Mouse (Mus musculus) kidney, adult 11 months (tissue): ENCODE data around the gene Olfr615.
"Not testable (repeated sequence)": the region's sequence is repeated elsewhere in the genome, so short reads cannot be mapped to it uniquely, and the experiment has no call there.

Experiments used
- DNase-seq: peaks from one replicate; pipeline ENCODE4 v3.0.0; 2022

Gene Olfr615

DNA sequence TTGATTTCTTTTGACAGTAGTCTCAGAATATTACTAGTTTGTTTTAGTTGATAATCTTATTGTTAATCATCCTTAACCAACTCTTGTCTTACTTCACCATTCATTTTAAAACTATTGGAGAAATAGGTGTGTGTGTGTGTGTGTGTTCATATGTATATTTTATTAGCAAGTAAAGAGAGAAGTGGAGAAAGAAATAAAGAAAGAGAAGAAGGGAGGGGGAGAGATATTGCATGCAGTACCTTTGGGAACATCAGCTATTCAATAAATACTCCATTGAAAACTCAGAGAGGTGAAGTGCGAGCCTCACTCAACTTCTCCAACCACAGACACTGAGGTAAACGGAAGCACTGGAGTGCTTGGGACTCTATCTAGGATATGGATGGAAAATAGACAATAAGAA is at the start of gene Olfr615:
Olfr615 (plus strand) TSS at position 301 of the 400 bp plus-strand sequence.
- no peak for DNase-seq

- DNase-seq = no peak
Measured at GRCm38 (mm10) chr7:103512022-103512421, 43.9 kb upstream of the Olfr615 start, which contains the start of gene Olfr610. TSS of gene Olfr610 (minus strand) at chr7:103512122.

DNA sequence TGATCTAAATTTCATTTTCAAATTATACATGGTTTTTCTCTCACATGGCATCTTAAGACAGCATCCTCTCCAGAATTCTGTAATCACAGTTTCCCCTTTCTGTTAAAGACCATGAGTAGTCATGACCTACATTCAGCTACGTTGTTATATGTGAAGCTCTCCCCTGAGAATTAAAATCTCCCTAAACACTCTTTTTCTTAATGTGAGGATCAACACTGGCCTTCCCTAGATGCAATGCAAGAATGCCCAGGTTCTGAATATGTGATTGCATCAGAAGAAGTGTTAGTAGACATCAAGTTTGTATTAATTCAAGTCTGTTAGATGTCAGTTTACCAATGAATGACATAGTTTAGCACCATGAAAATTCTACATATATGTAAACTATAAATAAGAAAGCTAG is 35.1 kb upstream of the Olfr615 start, which contains the start of gene Olfr611:
Olfr611 (minus strand) TSS at position 101 of the 400 bp plus-strand sequence.
- DNase-seq = not testable (repeated sequence)

GRCm38 (mm10) chr7:103542617-103543016 is 13.3 kb upstream of the Olfr615 start, which contains the start of gene Olfr612:
TSS of gene Olfr612 (minus strand) at chr7:103542717.
- DNase-seq = not testable (repeated sequence)

GRCm38 (mm10) chr7:103547774-103548173 is 8.1 kb upstream of the Olfr615 start, which contains the start of gene Olfr613:
TSS of gene Olfr613 (plus strand) at chr7:103548074.
- no peak for DNase-seq

DNA sequence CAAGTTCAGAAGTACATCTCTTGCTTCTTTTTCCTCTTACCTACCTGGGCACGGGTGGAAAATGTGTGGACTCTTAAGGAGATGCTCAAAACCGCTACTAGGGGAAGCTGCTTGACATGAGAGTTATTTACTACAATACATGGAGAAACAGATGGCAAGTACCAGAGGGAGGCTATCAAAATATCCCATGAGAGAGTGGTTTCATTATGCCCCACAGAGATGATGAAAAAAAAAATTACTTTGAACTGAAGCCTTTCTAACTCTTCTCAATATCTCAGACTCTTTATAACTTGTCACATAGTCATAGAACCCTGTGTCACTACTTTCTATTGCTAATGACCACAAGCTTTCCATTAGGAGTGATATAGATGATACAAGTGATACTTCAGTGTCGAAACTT is 13.2 kb downstream of the Olfr615 start, which contains the start of gene Olfr616:
Olfr616 (minus strand) TSS at position 101 of the 400 bp plus-strand sequence.
- no peak for DNase-seq

GRCm38 (mm10) chr7:103572761-103573160 is 16.9 kb downstream of the Olfr615 start, which contains the start of gene Olfr617:
TSS of gene Olfr617 (plus strand) at chr7:103573061.
- no peak for DNase-seq

GRCm38 (mm10) chr7:103589803-103590202 is 33.9 kb downstream of the Olfr615 start, which contains the start of gene Olfr618:
TSS of gene Olfr618 (plus strand) at chr7:103590103.
- DNase-seq = no peak

DNA sequence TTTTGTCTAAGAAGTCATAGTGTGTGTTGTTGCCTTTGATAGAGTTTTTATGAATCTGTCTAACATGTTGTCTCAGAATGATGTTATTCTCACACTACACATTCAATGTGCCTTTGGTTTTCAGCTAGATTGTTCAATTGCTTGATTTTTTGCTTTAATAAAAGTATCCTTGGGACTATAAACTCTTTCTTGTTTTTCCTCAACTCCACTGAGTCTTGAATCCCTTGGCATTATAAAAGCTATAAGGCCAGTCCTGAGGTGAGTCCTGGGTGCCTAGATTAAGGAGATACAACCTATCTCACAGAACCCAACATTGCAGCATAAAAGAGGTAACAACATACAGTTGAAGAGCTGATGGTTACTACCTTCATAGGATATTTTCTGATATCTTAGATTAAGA is 44.4 kb downstream of the Olfr615 start, which contains the start of gene Olfr619:
Olfr619 (plus strand) TSS at position 301 of the 400 bp plus-strand sequence.
- no peak for DNase-seq

DNA sequence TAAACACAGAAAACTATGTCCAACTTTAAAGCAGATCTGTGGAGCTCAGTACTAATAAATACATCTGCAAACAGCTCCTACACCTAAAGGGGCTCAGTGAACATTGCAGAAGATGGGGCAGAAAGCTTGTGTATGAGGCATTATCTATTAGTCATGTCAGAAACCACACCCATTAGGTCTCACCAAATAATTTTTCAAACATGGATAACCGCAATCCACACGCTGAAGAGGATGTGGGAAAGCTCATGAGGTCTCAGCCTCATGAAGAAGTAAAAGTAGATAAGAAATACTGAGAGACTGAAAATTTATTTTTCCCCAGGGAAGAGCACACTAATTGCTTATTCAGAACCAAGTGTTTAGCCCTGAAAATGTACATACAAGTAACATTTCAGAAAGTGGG is 51.5 kb downstream of the Olfr615 start:
- DNase-seq = no peak

DNA sequence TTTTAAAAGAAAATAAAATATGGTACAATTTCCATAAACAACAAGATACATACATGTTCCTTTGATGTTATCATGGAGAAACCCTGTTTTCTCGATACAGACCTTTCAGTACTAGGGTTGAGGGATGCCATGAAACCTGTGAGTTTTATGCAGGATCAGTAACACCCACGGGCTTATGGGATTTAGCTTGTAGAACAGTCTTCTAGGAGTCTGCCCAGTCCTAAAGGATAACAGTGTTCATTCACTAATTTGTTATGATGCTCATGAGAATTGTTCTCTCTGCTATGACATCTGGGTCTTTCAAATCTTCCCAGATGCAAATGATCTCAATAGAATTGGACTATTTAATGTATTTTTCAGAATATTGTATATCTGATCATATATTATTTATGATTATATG is 56.6 kb downstream of the Olfr615 start, which contains the start of gene Olfr620:
Olfr620 (minus strand) TSS at position 101 of the 400 bp plus-strand sequence.
- DNase-seq = no peak
